Mouse (Mus musculus): Measurements from ENCODE around the gene Clcn3.

Clcn3 gene

GRCm38 (mm10) chr8:60982701-60983687 lies at the start of gene Clcn3:
Gene Clcn3 (minus strand): TSS chr8:60983300.
- CTCF ChIA-PET = interaction anchor here (1.1 to 1.3 kb wide), 2 partner anchors 10 to 18 kb away, joined by 3 to 4 read pairs; no protein-coding TSS in a partner anchor

- CTCF ChIA-PET = no interaction called here
Observed at GRCm38 (mm10) chr8:60996468-60996867, 13.4 kb upstream of the Clcn3 start.

- CTCF ChIA-PET = no interaction called here
Observed at GRCm38 (mm10) chr8:60993639-60993986, 10.5 kb upstream of the Clcn3 start.

- CTCF ChIA-PET = interaction anchor here (0.9 to 1.0 kb wide), 2 partner anchors 9 to 10 kb away, joined by 3 read pairs; partner anchors contain the start of gene Clcn3
Observed at GRCm38 (mm10) chr8:60992910-60993638, 10.0 kb upstream of the Clcn3 start, which contains the start of gene Nek1. Gene Nek1 (plus strand): TSS chr8:60993195.

- CTCF ChIA-PET = interaction anchor here (0.9 to 1.0 kb wide), 2 partner anchors 9 to 10 kb away, joined by 3 read pairs; partner anchors contain the start of gene Clcn3
Observed at GRCm38 (mm10) chr8:60992561-60992909, 9.4 kb upstream of the Clcn3 start.

- CTCF ChIA-PET = interaction anchor here (0.6 to 1.1 kb wide), 4 partner anchors 8 to 466 kb away, joined by 3 to 13 read pairs (median 4); partner anchors contain the start of genes Hpf1 and Nek1
Observed at GRCm38 (mm10) chr8:60984260-60985010, 1.3 kb upstream of the Clcn3 start.

- CTCF ChIA-PET = interaction anchor here (0.6 to 1.1 kb wide), 4 partner anchors 9 to 467 kb away, joined by 3 to 13 read pairs (median 4); partner anchors contain the start of genes Hpf1 and Nek1
Observed at GRCm38 (mm10) chr8:60983688-60984079, 584 bp upstream of the Clcn3 start.

GRCm38 (mm10) chr8:60981388-60981787 lies 1.7 kb downstream of the Clcn3 start:
- CTCF ChIA-PET = no interaction called here

GRCm38 (mm10) chr8:60978496-60978895 lies 4.6 kb downstream of the Clcn3 start:
- CTCF ChIA-PET = interaction anchor here (0.6 kb wide), 1 partner anchor 112 kb away, joined by 4 read pairs; no protein-coding TSS in a partner anchor

- CTCF ChIA-PET = no interaction called here
Observed at GRCm38 (mm10) chr8:60976818-60977217, 6.3 kb downstream of the Clcn3 start.

GRCm38 (mm10) chr8:60974837-60975236 lies 8.3 kb downstream of the Clcn3 start:
- CTCF ChIA-PET = interaction anchor here (0.7 kb wide), 1 partner anchor 158 kb away, joined by 7 read pairs; no protein-coding TSS in a partner anchor

GRCm38 (mm10) chr8:60973448-60973847 lies 9.7 kb downstream of the Clcn3 start:
- CTCF ChIA-PET = no interaction called here

- CTCF ChIA-PET = no interaction called here
Observed at GRCm38 (mm10) chr8:60971808-60972207, 11.3 kb downstream of the Clcn3 start.

GRCm38 (mm10) chr8:60969091-60969490 lies 14.0 kb downstream of the Clcn3 start:
- CTCF ChIA-PET = interaction anchor here (0.6 kb wide), 3 partner anchors 11 to 56 kb away, joined by 3 to 4 read pairs (median 3); no protein-coding TSS in a partner anchor

GRCm38 (mm10) chr8:60965741-60966140 lies 17.4 kb downstream of the Clcn3 start:
- CTCF ChIA-PET = interaction anchor here (1.2 kb wide), 1 partner anchor 18 kb away, joined by 4 read pairs; no protein-coding TSS in a partner anchor

GRCm38 (mm10) chr8:60965306-60965705 lies 17.8 kb downstream of the Clcn3 start:
- CTCF ChIA-PET = interaction anchor here (1.2 kb wide), 1 partner anchor 19 kb away, joined by 4 read pairs; no protein-coding TSS in a partner anchor

- CTCF ChIA-PET = no interaction called here
Observed at GRCm38 (mm10) chr8:60964518-60964917, 18.6 kb downstream of the Clcn3 start.

- CTCF ChIA-PET = no interaction called here
Observed at GRCm38 (mm10) chr8:60963931-60964330, 19.2 kb downstream of the Clcn3 start.

- CTCF ChIA-PET = interaction anchor here (0.7 kb wide), 1 partner anchor 47 kb away, joined by 3 read pairs; no protein-coding TSS in a partner anchor
Observed at GRCm38 (mm10) chr8:60962763-60963162, 20.3 kb downstream of the Clcn3 start.

GRCm38 (mm10) chr8:60956847-60957246 lies 26.3 kb downstream of the Clcn3 start:
- CTCF ChIA-PET = no interaction called here
